Mouse (Mus musculus): ENCODE results near the gene Scarf1. TPM values are rescaled to one million over a fixed set of nuclear protein-coding genes. Genes with fewer than 3 reads are reported as not detected.
A peak's percentile ranks its signal among the peaks of the same experiment; 100 is the strongest.

Scarf1 gene
- polyA plus RNA-seq, 1 experiment = 8.4 TPM

DNA sequence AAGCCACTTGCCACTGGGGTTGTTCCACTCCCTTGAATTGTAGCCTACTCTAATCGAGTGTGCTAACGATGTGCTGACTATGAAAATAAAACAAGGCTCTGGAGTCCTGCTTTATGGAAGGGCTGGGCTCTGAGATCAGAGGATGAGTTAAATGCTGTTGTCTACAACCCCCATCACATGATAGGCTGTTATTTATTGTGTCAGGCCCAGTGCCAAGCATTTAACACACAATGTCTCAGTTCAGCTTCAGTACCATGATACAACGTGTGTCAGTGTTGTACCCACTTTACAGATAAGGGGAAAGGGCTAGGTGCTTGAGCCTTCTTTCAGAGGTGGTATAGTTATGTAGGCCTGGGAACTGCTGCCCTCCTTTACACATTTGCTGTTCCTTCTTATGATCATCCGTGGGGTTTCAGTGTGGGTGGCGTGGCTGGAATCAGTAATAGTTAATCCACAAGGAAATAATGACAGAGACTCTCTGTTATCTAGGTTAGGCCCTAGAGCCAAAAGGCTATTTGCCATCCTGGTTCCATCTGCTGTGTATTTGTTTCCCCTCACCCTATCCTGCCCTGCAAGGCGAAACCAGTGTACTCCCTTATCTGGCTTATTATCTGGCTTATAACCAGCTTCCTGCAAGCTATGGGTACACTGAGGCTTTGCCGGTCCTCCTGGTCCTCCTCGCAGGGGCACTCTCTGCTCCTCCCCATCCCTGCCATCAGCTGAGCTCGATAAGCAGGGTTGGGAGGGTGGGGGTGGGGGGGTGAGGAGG lies 54.2 kb downstream of the Scarf1 start:
- Histone ChIP-seq H3K4me1 (ENCODE audit: control insufficient read depth, insufficient read depth, low read length) (peaks cover 15% of the 10 kb centered on the region), H3K27ac (ENCODE audit: control insufficient read depth, insufficient read depth, low read depth, low read length, poor library complexity) (peak overlapping the region; percentile 38; the same call in 1 of the 2 replicates), H3K4me3 (replicated peaks; ENCODE audit: control insufficient read depth, low read depth, low read length) (no peak overlapping the region)
- 53% methylated on average over 9 of the region's 9 CpGs for WGBS
- TF ChIP-seq POLR2A (IDR thresholded peaks at IDR 0.05; ENCODE audit: borderline replicate concordance, control insufficient read depth, low read depth, low read length) (no peak), CTCF (IDR thresholded peaks at IDR 0.05; ENCODE audit: control insufficient read depth, insufficient read depth, low read length) (no peak)

DNA sequence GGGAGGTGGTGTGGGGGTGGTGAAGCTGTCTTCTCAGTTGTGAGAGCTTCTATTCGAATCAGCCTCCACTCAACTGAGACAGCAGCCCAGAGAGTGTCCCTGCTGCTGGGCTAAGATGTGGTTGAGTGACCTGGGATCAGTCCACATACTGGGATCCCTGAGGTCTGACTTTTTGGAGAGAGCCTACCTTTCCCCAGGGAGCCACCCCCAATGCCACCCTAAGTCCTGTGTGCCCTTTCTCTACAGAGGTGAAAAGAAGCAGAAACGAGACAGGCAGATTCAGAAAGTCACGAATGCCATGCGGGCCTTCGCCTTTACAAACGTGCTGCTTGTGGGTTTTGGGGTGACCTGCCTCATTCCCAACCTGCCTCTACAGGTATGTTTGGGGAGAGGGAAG lies 54.8 kb downstream of the Scarf1 start:
- Histone ChIP-seq H3K4me3 (replicated peaks; ENCODE audit: control insufficient read depth, low read depth, low read length) (no peak overlapping the region), H3K4me1 (ENCODE audit: control insufficient read depth, insufficient read depth, low read length) (peaks cover 17% of the 10 kb centered on the region), H3K27ac (ENCODE audit: control insufficient read depth, insufficient read depth, low read depth, low read length, poor library complexity) (no peak overlapping the region)
- TF ChIP-seq POLR2A (IDR thresholded peaks at IDR 0.05; ENCODE audit: borderline replicate concordance, control insufficient read depth, low read depth, low read length) (no peak), CTCF (IDR thresholded peaks at IDR 0.05; ENCODE audit: control insufficient read depth, insufficient read depth, low read length) (no peak)
- 73% methylated on average over 6 of the region's 6 CpGs for WGBS

DNA sequence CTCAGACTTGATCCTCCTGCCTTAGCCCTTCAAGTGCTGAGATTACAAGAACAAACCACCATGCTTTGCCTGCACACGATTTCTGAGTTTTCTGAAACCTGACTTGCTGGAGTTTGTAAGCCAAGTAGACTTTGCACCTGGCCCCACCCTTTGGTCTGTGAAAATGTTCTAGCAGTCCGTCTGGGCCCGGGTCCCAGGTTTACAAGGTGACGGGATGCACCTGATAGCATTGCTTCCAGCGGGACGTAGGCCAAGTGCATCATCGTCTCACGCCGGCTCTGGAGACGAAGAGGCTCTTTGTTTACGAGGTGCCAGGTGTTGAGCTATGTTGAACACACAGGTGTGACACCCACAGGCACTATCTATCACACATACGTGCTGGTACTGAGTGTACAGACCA lies 55.6 kb downstream of the Scarf1 start:
- TF ChIP-seq POLR2A (IDR thresholded peaks at IDR 0.05; ENCODE audit: borderline replicate concordance, control insufficient read depth, low read depth, low read length) (no peak), CTCF (IDR thresholded peaks at IDR 0.05; ENCODE audit: control insufficient read depth, insufficient read depth, low read length) (no peak)

GRCm38 (mm10) chr11:75570375-75571125 lies 57.2 kb downstream of the Scarf1 start:
- no peak overlapping the region for H3K4me3 ChIP-seq (replicated peaks; ENCODE audit: control insufficient read depth, low read depth, low read length)
- peak overlapping the region; percentile 32 for H3K27ac ChIP-seq (ENCODE audit: control insufficient read depth, insufficient read depth, low read depth, low read length, poor library complexity)
- peaks cover 16% of the 10 kb centered on the region for H3K4me1 ChIP-seq (ENCODE audit: control insufficient read depth, insufficient read depth, low read length)
- TF ChIP-seq POLR2A (IDR thresholded peaks at IDR 0.05; ENCODE audit: borderline replicate concordance, control insufficient read depth, low read depth, low read length) (no peak), CTCF (IDR thresholded peaks at IDR 0.05; ENCODE audit: control insufficient read depth, insufficient read depth, low read length) (no peak)
- WGBS = 66% methylated on average over 17 of the region's 17 CpGs

More for the DNA sequence above, 55.6 kb downstream of the Scarf1 start:
- 89% methylated on average over 12 of the region's 12 CpGs for WGBS
- no peak overlapping the region for H3K4me3 ChIP-seq (replicated peaks; ENCODE audit: control insufficient read depth, low read depth, low read length)
- H3K4me1 ChIP-seq (ENCODE audit: control insufficient read depth, insufficient read depth, low read length) = peaks cover 17% of the 10 kb centered on the region
- H3K27ac ChIP-seq (ENCODE audit: control insufficient read depth, insufficient read depth, low read depth, low read length, poor library complexity) = no peak overlapping the region

DNA sequence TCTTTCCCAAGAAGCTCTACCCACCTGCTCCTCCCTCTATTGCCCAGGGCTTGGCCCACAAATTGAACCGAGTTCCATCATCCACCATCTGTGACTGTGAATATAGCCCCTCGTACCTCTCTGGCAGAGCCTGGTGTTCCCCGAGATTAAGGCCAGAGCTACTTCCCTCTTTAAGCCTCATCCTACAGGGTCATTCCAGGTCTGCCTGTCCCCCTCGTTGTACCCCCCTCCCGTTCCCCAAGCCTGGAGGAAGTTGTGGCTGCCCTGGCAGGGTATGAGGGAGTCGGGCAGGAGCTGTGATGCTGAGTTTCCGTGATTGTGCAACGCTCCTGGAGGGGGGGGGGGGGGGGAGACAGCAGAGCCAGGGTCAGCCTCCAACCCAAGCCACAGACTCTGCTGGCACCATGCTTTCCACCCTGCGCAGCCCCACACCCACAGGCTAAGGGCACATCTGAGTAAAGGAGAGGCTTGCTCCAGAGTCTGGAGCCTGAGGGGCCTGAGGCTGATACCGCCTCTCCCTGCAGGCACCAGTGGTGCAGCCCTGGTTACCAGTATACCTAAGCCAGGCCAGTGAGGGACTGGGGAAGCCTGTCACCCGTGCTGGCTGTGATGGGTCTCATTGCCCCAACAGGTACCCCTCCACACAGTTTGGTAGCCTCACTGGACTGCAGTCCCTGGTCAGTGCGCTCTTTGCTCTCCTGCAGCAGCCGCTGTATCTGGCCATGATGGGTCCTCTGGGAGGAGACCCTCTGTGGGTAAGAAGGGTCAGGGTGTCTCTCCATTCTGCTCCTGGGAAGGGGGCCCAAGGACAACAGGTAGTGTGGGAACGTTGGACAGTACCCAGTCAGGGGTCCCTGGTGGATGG lies 58.0 kb downstream of the Scarf1 start:
- 19% methylated on average over 14 of the region's 14 CpGs for WGBS
- H3K4me3 ChIP-seq (replicated peaks; ENCODE audit: control insufficient read depth, low read depth, low read length) = peak overlapping the region; percentile 6
- H3K27ac ChIP-seq (ENCODE audit: control insufficient read depth, insufficient read depth, low read depth, low read length, poor library complexity) = peak overlapping the region; percentile 68
- H3K4me1 ChIP-seq (ENCODE audit: control insufficient read depth, insufficient read depth, low read length) = peaks cover 14% of the 10 kb centered on the region
- no peak for TF ChIP-seq POLR2A (IDR thresholded peaks at IDR 0.05; ENCODE audit: borderline replicate concordance, control insufficient read depth, low read depth, low read length)
- no peak for TF ChIP-seq CTCF (IDR thresholded peaks at IDR 0.05; ENCODE audit: control insufficient read depth, insufficient read depth, low read length)

DNA sequence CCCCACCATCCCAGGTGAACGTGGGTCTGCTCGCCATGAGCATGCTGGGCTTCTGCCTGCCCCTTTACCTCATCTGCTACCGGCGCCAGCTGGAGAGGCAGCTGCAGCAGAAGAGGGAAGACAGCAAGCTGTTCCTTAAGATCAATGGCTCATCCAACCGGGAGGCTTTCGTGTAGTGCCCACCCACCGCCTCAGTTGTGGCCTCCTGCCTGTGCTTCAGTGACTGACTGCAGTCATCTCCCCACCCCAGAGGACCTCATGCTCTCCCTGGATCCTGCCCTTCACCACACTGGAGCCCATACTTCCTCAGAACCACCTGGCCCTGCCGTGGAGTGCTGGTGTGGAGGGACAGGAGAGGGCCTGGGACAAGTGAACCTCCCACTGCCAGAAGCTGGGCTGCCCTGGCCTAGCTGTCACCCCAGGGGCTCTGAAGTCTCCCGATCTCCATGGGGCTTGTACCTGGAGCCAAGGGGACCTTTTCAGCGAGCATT lies 59.0 kb downstream of the Scarf1 start:
- TF ChIP-seq POLR2A (IDR thresholded peaks at IDR 0.05; ENCODE audit: borderline replicate concordance, control insufficient read depth, low read depth, low read length) (no peak), CTCF (IDR thresholded peaks at IDR 0.05; ENCODE audit: control insufficient read depth, insufficient read depth, low read length) (no peak)
- WGBS = 13% methylated on average over 10 of the region's 10 CpGs
- Histone ChIP-seq H3K4me3 (replicated peaks; ENCODE audit: control insufficient read depth, low read depth, low read length) (no peak overlapping the region), H3K4me1 (ENCODE audit: control insufficient read depth, insufficient read depth, low read length) (peaks cover 12% of the 10 kb centered on the region), H3K27ac (ENCODE audit: control insufficient read depth, insufficient read depth, low read depth, low read length, poor library complexity) (peak overlapping the region; percentile 87)

DNA sequence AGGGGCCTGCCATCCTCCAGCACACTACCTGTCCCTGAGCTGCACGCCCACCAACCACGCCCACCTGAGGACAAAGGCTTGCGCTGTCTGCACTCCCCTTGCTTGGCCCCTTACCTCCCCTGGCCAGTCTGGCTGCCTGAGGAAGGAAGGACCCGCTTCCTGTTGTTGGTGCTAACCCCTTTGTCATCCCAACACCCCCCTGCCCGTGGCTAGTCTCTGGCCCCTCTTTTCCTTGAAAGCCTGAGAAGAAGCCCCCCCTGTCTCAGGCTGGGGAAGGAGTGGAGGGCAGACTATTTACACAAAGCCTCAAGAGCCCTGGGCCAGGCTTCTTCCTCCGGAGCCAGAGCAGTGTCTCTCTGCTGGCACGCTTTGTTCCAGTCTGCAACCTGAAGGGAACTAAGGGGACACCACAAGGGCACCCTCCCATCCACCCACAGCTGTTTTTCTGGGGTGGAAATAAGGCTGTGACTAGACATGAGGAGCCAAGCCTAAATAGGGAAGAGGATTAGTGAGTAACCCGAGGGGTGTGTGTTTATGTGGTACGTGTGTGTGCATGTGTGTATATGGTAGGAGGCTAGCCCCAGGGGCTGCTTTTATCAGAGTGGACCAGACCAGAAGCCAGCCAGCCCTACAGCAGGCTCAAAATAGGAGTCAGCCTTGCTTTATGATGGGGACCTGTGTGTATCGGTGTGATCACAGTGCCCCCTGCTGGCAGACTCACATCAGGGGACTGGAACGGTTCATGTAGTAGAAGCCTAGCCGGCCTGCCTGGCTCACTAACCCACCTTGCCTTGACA lies 59.7 kb downstream of the Scarf1 start:
- H3K27ac ChIP-seq (ENCODE audit: control insufficient read depth, insufficient read depth, low read depth, low read length, poor library complexity) = peak overlapping the region; percentile 87
- H3K4me3 ChIP-seq (replicated peaks; ENCODE audit: control insufficient read depth, low read depth, low read length) = no peak overlapping the region
- TF ChIP-seq CTCF (IDR thresholded peaks at IDR 0.05; ENCODE audit: control insufficient read depth, insufficient read depth, low read length) (peak; percentile 97), POLR2A (IDR thresholded peaks at IDR 0.05; ENCODE audit: borderline replicate concordance, control insufficient read depth, low read depth, low read length) (no peak)
- H3K4me1 ChIP-seq (ENCODE audit: control insufficient read depth, insufficient read depth, low read length) = peaks cover 12% of the 10 kb centered on the region
- WGBS = 3% methylated on average over 12 of the region's 12 CpGs
